Mouse (Mus musculus): ENCODE results near the gene Kcna7.

Kcna7 gene

GRCm38 (mm10) chr7:45420615-45420919 lies 15.1 kb downstream of the Kcna7 start, which contains the start of gene Lhb:
Gene Lhb, plus strand, starts transcription at chr7:45420820.
- DNase-seq (ENCODE audit: low spot score) = no peak

- DNase-seq (ENCODE audit: low spot score) = no peak
Measured at GRCm38 (mm10) chr7:45421194-45421593, 15.7 kb downstream of the Kcna7 start.

- no peak for DNase-seq (ENCODE audit: low spot score)
Measured at GRCm38 (mm10) chr7:45426556-45426955, 21.1 kb downstream of the Kcna7 start.

GRCm38 (mm10) chr7:45433835-45434202 lies 28.4 kb downstream of the Kcna7 start:
- DNase-seq (ENCODE audit: low spot score) = no peak

- DNase-seq (ENCODE audit: low spot score) = peak; percentile 100
Measured at GRCm38 (mm10) chr7:45434203-45435015, 29.0 kb downstream of the Kcna7 start, which contains the start of gene Gys1. Gene Gys1, plus strand, starts transcription at chr7:45434844.

- no peak for DNase-seq (ENCODE audit: low spot score)
Measured at GRCm38 (mm10) chr7:45435038-45435437, 29.6 kb downstream of the Kcna7 start.

GRCm38 (mm10) chr7:45436444-45436843 lies 31.0 kb downstream of the Kcna7 start:
- DNase-seq (ENCODE audit: low spot score) = no peak

- no peak for DNase-seq (ENCODE audit: low spot score)
Measured at GRCm38 (mm10) chr7:45437046-45437445, 31.6 kb downstream of the Kcna7 start.

GRCm38 (mm10) chr7:45437521-45438276 lies 32.2 kb downstream of the Kcna7 start, which contains the start of gene Ruvbl2:
Gene Ruvbl2, minus strand, starts transcription at chr7:45438096.
- DNase-seq (ENCODE audit: low spot score) = no peak

GRCm38 (mm10) chr7:45443526-45444420 lies 38.3 kb downstream of the Kcna7 start:
- DNase-seq (ENCODE audit: low spot score) = no peak

GRCm38 (mm10) chr7:45446589-45446988 lies 41.1 kb downstream of the Kcna7 start:
- no peak for DNase-seq (ENCODE audit: low spot score)

GRCm38 (mm10) chr7:45447325-45447990 lies 42.0 kb downstream of the Kcna7 start:
- no peak for DNase-seq (ENCODE audit: low spot score)

GRCm38 (mm10) chr7:45449974-45450373 lies 44.5 kb downstream of the Kcna7 start:
- DNase-seq (ENCODE audit: low spot score) = no peak

- DNase-seq (ENCODE audit: low spot score) = peak; percentile 89
Measured at GRCm38 (mm10) chr7:45451344-45451982, 46.0 kb downstream of the Kcna7 start.

- no peak for DNase-seq (ENCODE audit: low spot score)
Measured at GRCm38 (mm10) chr7:45454971-45455370, 49.5 kb downstream of the Kcna7 start.

GRCm38 (mm10) chr7:45455932-45456696 lies 50.7 kb downstream of the Kcna7 start:
- no peak for DNase-seq (ENCODE audit: low spot score)

- no peak for DNase-seq (ENCODE audit: low spot score)
Measured at GRCm38 (mm10) chr7:45456721-45457203, 51.3 kb downstream of the Kcna7 start.

- DNase-seq (ENCODE audit: low spot score) = no peak
Measured at GRCm38 (mm10) chr7:45457204-45458060, 52.0 kb downstream of the Kcna7 start.
